13 mouse cellular contexts compared by ENCODE assay signal in genomic region chr13:28842811-28843210, GRCm38 (mm10).
DNase-seq lines count a peak whose midpoint lies in the region; ATAC-seq lines count a peak whose summit lies in the region.
"Had no signal": no experiment of that assay in that cellular context is flagged by ENCODE, and none has a peak within 500 bp of the region (broad histone marks: within the 10 kb centered on the region; RNA-seq: fewer than 3 reads in every experiment).

No protein-coding gene starts in this region.

- H3K9ac ChIP-seq in heart, embryonic 15.5 days: no peak overlapping the region
- no peak overlapping the region for H3K9ac ChIP-seq in forebrain, embryonic 16.5 days (replicated peaks; ENCODE audit: low read depth, low read length)
- H3K9ac ChIP-seq: forebrain, embryonic 12.5 days; intestine, embryonic 15.5 days; limb, embryonic 15.5 days had no signal

- no peaks in the 10 kb centered on the region for H3K9me3 ChIP-seq in heart, embryonic 15.5 days (replicated peaks)
- H3K9me3 ChIP-seq in forebrain, embryonic 16.5 days (ENCODE audit: control insufficient read depth, low read length): no peaks in the 10 kb centered on the region
- H3K9me3 ChIP-seq: forebrain, embryonic 12.5 days; intestine, embryonic 15.5 days; limb, embryonic 15.5 days had no signal

- peaks cover 14% of the 10 kb centered on the region for H3K4me1 ChIP-seq in heart, embryonic 15.5 days (replicated peaks)
- H3K4me1 ChIP-seq in forebrain, embryonic 16.5 days (replicated peaks; ENCODE audit: control insufficient read depth, insufficient read depth, low read length): peaks cover 23% of the 10 kb centered on the region

- H3K27ac ChIP-seq in heart, embryonic 15.5 days: peak overlapping the region; percentile 54
- no peak overlapping the region for H3K27ac ChIP-seq in forebrain, embryonic 16.5 days (ENCODE audit: low read length)
- H3K27ac ChIP-seq: forebrain, embryonic 12.5 days; intestine, embryonic 15.5 days; limb, embryonic 15.5 days had no signal

- no peak overlapping the region for H3K4me2 ChIP-seq in heart, embryonic 15.5 days
- H3K4me2 ChIP-seq in forebrain, embryonic 16.5 days (ENCODE audit: low read length): no peak overlapping the region
- H3K4me2 ChIP-seq: forebrain, embryonic 12.5 days; intestine, embryonic 15.5 days; limb, embryonic 15.5 days had no signal

- ATAC-seq in heart, embryonic 15.5 days (replicated peaks; ENCODE audit: insufficient number of reproducible peaks, insufficient read depth, low FRiP score, low read depth): no peak
- ATAC-seq in forebrain, embryonic 16.5 days: no peak
- ATAC-seq: intestine, embryonic 15.5 days had no signal

- H3K4me3 ChIP-seq in heart, embryonic 15.5 days: no peak overlapping the region
- no peak overlapping the region for H3K4me3 ChIP-seq in forebrain, embryonic 16.5 days (replicated peaks; ENCODE audit: low read length)
- H3K4me3 ChIP-seq: forebrain, embryonic 12.5 days; heart, adult 2 months; intestine, embryonic 15.5 days; limb, embryonic 15.5 days had no signal

- no peaks in the 10 kb centered on the region for H3K27me3 ChIP-seq in heart, embryonic 15.5 days
- H3K27me3 ChIP-seq in forebrain, embryonic 16.5 days (replicated peaks; ENCODE audit: control insufficient read depth, insufficient read depth, low read length): no peaks in the 10 kb centered on the region
- H3K27me3 ChIP-seq: forebrain, embryonic 12.5 days; intestine, embryonic 15.5 days; limb, embryonic 15.5 days had no signal

- WGBS in heart, embryonic 15.5 days: 46% methylated on average over 3 of the region's 3 CpGs
- WGBS in forebrain, embryonic 16.5 days: 86% methylated on average over 3 of the region's 3 CpGs

- DNase-seq in kidney, postnatal 14 days: peak; percentile 21
- no peak for DNase-seq in kidney, adult 8-10 months
- DNase-seq in 416B (ENCODE audit: low read depth) (peak; percentile 97), liver (no peak)
- DNase-seq in adrenal gland, postnatal 10 days: peak; percentile 31
- DNase-seq in left cerebral cortex, postnatal 14 days (ENCODE audit: low spot score in 2 of 2): no peak
- DNase-seq: cerebellum, adult 18-20 months had no signal

- intact Hi-C loops in left cerebral cortex, postnatal 14 days (cut with DNase I): no loop called here

- no peaks in the 10 kb centered on the region for H3K36me3 ChIP-seq in heart, embryonic 15.5 days
- no peaks in the 10 kb centered on the region for H3K36me3 ChIP-seq in forebrain, embryonic 16.5 days (ENCODE audit: control insufficient read depth, insufficient read depth)
- H3K36me3 ChIP-seq: forebrain, embryonic 12.5 days; intestine, embryonic 15.5 days; limb, embryonic 15.5 days had no signal

Comparison
In these comparisons a context has a peak if more than half of its experiments do, and no peak if none do; other contexts are left out.
1. DNase-seq: peak in kidney, postnatal 14 days (single experiment), 416B (single experiment) and adrenal gland, postnatal 10 days (single experiment); none in kidney, adult 8-10 months (0 of 2), liver (single experiment) and left cerebral cortex, postnatal 14 days (0 of 2).